Mouse (Mus musculus): ENCODE measurements around the gene Dnah5. TPM values are rescaled to one million over a fixed set of nuclear protein-coding genes. Genes with fewer than 3 reads are reported as not detected.

The Dnah5 gene
- total RNA-seq (2017) = under 0.01 TPM in 1 of 2 replicates, not detected in the other

DNA sequence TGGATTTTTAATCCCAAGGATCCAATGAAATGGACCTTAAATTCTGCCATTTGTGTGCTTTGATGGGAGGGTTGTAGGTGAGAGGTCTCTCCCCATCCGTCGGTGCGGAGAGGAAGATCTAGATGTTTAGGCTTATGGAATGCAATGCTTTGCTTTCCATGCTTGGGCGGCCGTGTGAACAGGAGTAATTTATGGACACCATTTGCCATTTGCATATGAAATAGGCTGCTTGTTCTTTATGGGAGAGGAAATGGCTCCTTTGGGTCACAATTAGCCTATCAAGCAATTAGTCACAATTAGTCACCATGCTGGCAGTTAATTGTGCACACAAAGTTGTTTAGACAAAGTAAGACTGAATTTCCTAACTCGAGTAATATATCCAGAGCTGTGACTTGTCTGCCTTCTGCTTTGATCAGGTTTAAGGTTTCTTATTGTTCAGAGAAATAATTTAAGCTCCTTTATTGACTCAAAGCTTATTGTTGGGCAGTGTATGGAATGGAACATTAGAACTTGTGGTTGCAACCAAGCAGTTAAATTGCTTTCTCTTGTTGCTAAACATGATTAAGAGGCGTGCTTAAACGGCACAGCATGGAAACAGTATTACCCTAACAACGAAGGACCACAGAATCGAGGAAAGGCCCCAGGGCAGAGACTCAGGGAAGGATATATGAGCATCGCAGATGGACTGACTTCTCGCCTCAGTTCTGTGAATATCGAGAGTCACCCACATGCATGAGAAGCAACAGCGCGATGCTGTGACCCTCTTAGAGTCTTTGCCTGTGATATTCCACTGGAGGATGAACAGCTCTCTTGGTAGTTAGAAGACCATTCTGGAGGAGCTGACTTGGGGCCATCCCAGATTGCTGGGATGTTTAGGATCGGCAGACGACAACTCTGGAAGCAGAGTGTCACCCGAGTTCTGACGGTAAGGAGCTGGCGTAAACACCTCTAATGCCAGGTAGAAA, at the start of gene Dnah5:
Gene Dnah5, plus strand, starts transcription at position 642 of the 965 bp plus-strand sequence.
- no peak for ATAC-seq (ENCODE audit: extremely low read depth, insufficient number of reproducible peaks, low FRiP score, poor library complexity, severe bottlenecking)

- ATAC-seq (ENCODE audit: extremely low read depth, insufficient number of reproducible peaks, low FRiP score, poor library complexity, severe bottlenecking) = no peak
These were observed 48.6 kb upstream of the Dnah5 start for GRCm38 (mm10) chr15:28154822-28155501.

- ATAC-seq (ENCODE audit: extremely low read depth, insufficient number of reproducible peaks, low FRiP score, poor library complexity, severe bottlenecking) = peak; percentile 60; the same call in 1 of the 2 replicates
These were observed 44.6 kb upstream of the Dnah5 start for GRCm38 (mm10) chr15:28158771-28159489.

DNA sequence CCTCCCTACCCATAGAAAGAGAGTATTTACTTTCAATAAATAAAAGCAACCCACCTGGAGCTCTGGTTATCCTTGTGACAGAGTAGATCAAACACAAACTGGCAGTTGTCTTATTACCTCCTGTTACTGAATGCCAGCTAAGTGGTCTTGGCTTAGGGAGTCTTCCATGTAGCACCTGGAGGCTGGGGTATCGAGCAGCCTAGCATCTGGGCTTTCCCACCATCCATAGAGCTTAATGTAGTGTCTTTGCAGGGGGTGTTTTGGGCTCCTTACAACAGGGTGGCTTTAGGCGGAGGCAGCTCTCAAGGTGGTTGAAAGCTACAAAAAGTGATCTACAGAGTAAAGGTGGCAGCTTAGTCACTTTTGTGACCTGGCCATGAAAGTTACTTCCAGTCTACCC, 41.3 kb upstream of the Dnah5 start:
- no peak for ATAC-seq (ENCODE audit: extremely low read depth, insufficient number of reproducible peaks, low FRiP score, poor library complexity, severe bottlenecking)

DNA sequence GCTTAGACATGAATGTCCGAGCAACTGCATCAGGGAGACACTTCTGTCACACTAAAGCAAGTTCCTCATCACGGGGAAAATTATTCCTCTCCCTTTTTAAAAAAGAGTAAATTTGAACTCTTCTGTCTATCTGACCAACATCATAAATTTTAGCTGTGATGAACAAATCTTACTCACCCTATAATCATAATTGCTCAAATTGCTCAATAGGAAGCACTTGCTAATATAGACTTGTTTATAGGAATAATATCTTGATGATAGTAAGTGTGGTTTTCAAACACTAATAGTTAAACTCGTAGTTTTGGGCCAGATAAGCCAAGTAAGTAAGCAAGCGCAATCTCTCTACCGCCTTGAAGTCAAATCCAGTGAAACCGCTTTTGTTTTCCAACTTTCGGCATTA, 38.3 kb upstream of the Dnah5 start:
- no peak for ATAC-seq (ENCODE audit: extremely low read depth, insufficient number of reproducible peaks, low FRiP score, poor library complexity, severe bottlenecking)

DNA sequence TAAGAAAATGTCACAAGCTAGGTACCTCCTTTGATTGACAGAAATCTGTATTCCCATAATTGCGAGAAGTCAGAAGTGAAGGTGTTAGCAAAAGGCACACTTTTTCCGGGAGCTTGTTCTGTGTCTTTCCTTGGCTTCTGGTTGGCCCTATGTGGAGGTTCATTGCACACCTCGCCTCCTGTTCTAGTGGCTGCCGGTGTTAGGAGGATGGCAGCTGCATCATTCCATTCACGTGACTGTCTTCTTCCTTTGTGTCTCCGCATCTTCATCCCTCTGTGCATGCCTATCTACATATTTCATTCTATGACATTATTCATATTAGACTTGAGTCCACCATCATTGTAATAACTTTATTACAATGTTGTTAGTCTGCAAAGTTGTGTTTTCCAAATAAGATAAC, 37.5 kb upstream of the Dnah5 start:
- ATAC-seq (ENCODE audit: extremely low read depth, insufficient number of reproducible peaks, low FRiP score, poor library complexity, severe bottlenecking) = no peak

DNA sequence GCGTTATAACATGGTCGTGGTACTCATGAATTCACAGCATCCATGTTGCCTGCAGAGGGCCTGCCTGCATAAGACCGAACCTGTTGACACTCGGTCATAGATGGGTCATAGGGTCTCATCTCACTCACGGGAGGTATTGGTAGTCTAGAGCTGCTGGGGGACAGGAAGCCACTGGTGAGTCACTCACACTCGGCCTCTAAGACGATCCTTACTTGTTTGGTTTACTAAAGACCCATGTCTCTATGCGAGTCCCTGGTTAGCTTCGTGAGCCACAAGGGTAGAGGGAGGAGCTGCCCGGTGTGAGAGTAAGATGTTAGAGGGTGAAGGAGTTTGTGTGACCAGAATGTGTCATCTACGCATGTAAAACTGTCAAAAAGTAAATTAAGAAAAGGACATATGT, 24.6 kb upstream of the Dnah5 start:
- ATAC-seq (ENCODE audit: extremely low read depth, insufficient number of reproducible peaks, low FRiP score, poor library complexity, severe bottlenecking) = no peak

GRCm38 (mm10) chr15:28179556-28179955, 24.0 kb upstream of the Dnah5 start:
- ATAC-seq (ENCODE audit: extremely low read depth, insufficient number of reproducible peaks, low FRiP score, poor library complexity, severe bottlenecking) = no peak

DNA sequence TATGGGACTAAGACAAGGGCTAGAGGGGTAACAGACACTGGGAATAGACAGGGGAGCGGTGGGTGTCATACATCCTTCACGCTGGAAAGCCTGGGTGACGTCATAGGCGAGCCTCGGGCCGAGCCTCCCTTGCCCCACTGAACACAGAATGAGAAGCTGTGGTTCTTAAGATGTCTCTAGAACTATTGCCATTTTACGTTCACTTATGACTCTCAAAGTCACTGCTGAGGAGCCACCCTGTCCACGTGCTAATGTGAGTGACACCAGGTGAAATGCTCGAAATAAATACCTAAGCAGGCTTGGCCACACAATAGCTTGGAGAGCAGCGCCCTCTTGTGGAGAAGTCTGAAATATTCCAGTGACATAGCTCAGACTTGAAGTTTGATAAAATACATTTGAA, 21.7 kb upstream of the Dnah5 start:
- ATAC-seq (ENCODE audit: extremely low read depth, insufficient number of reproducible peaks, low FRiP score, poor library complexity, severe bottlenecking) = peak; percentile 66

DNA sequence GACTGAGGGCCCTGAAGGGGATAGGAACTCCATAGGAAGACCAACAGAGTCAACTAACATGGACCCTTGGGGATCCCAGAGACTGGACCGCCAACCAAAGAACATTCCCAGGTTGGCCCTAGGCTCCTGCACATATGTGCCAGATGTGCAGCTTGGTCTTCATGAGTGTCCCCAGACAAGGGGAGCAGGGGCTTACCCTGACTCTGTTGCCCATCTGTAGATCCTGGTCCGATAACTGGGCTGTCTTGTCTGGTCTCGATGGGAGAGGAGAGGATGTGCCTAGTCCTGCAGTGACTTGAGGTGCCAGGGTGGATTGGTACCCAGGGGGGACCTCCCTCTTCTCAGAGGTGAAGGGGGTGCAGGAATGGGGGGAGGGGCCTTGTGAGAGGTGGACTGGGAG, 21.0 kb upstream of the Dnah5 start:
- no peak for ATAC-seq (ENCODE audit: extremely low read depth, insufficient number of reproducible peaks, low FRiP score, poor library complexity, severe bottlenecking)

- ATAC-seq (ENCODE audit: extremely low read depth, insufficient number of reproducible peaks, low FRiP score, poor library complexity, severe bottlenecking) = peak; percentile 68
These were observed 15.8 kb upstream of the Dnah5 start for GRCm38 (mm10) chr15:28187472-28188360.

GRCm38 (mm10) chr15:28188361-28189011, 15.1 kb upstream of the Dnah5 start:
- no peak for ATAC-seq (ENCODE audit: extremely low read depth, insufficient number of reproducible peaks, low FRiP score, poor library complexity, severe bottlenecking)

DNA sequence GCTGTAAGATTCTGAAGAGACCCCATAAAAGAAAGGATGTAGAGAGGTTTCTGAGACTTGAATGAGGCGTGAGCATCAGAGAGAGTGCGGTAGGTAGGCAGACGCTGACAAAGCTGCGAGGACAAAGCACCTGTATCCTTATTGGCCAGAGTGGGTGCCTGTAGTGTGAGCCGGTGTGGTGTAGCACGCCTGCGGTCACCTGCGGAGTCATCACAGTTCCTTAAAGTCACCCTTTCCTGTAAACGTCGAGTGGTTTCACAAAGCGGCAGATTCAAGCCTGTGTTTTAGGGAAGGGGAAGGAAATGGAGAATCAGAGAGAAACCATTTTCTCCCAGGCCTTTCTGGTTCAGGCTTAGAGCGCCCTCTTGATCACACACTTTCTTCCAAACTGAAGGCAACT, 13.9 kb upstream of the Dnah5 start:
- ATAC-seq (ENCODE audit: extremely low read depth, insufficient number of reproducible peaks, low FRiP score, poor library complexity, severe bottlenecking) = peak; percentile 63; the same call in 1 of the 2 replicates

DNA sequence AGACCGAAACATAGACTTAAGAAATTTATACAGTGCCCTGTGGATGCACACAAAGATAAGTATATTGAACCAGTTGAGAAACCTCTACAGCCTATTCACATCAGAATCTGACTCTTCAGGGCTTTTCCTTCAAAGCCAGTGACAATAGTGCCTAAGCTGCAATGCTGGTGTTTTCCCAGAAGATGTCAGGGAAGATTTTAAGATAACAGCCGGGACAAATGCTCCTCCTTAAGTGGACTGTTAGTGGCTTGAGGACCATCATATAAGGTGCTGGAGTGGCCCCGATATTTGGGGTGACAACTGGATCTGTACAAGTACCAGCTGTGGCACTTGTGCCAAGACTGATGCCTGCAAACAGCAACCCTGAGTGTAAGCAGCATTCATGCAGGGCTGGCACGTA, 4.9 kb upstream of the Dnah5 start:
- ATAC-seq (ENCODE audit: extremely low read depth, insufficient number of reproducible peaks, low FRiP score, poor library complexity, severe bottlenecking) = no peak

GRCm38 (mm10) chr15:28204626-28205025, 1.1 kb downstream of the Dnah5 start:
- ATAC-seq (ENCODE audit: extremely low read depth, insufficient number of reproducible peaks, low FRiP score, poor library complexity, severe bottlenecking) = no peak

DNA sequence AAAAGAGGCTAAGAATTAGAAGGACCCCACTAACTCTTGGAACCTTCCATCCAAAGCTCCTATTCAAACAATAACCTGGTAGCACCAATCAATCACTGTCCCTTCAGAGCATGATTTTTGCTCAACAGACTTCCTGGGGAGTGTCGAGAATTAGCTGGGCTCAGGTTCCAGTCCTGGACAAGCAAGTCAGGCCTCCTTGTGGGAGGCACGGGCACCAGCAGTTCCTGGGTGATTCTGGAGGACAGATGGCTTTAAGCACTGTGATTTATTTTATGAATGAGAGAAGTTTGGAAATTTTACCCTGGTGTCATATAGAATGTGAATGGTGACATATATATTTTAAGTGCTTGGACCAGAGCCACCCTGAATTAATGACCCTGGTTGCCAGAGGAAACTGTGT, 4.0 kb downstream of the Dnah5 start:
- no peak for ATAC-seq (ENCODE audit: extremely low read depth, insufficient number of reproducible peaks, low FRiP score, poor library complexity, severe bottlenecking)

- no peak for ATAC-seq (ENCODE audit: extremely low read depth, insufficient number of reproducible peaks, low FRiP score, poor library complexity, severe bottlenecking)
These were observed 9.5 kb downstream of the Dnah5 start for GRCm38 (mm10) chr15:28213057-28213456.

DNA sequence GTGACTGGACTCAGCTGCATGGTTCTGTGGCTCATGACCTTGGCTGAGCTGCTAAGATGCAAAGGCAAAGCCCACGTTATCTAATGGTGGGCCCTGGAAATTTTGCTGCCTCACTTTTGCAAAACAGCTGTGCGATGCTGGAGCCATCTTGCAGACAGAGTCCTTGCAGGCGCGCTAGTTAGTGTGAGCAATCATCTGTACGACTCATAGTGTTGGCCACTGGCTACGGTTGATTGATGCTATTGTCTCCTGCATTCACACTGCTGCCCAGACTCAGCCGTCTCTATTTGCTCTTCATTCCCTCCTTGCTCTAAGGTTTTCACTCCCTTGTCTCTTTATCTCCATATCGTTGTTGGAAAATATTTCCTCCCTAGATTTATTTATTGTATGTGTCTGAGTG, 12.8 kb downstream of the Dnah5 start:
- ATAC-seq (ENCODE audit: extremely low read depth, insufficient number of reproducible peaks, low FRiP score, poor library complexity, severe bottlenecking) = no peak
